Mouse (Mus musculus) megakaryocyte, embryonic 14.5 days (primary cell): Measurements from ENCODE around the gene Osbpl11.

Experiments used
- FLI1 ChIP-seq: IDR thresholded peaks from 2 replicates; pipeline ENCODE4 v1.6.1; 2012; ENCODE audit warnings: low read length, inconsistent platforms, mixed read lengths
- GATA1 ChIP-seq: IDR thresholded peaks from 3 replicates; pipeline ENCODE4 v1.6.1; 2012; ENCODE audit warnings: mixed read lengths, low read length, inconsistent platforms, borderline replicate concordance

- TF ChIP-seq GATA1: no peak
- TF ChIP-seq FLI1: no peak
Measured at GRCm38 (mm10) chr16:33185261-33186046, 583 bp downstream of the Osbpl11 start.
